Mouse (Mus musculus): ENCODE measurements around the gene Rora.

- TF ChIP-seq CTCF (IDR thresholded peaks at IDR 0.05; ENCODE audit: control insufficient read depth, insufficient read depth, low read length) (no peak), POLR2A (IDR thresholded peaks at IDR 0.05; ENCODE audit: borderline replicate concordance, control insufficient read depth, low read depth, low read length) (no peak)
Measured at GRCm38 (mm10) chr9:69294426-69294825, 640.8 kb downstream of the Rora start.
